ENCODE assay signal across 8 mouse cellular contexts in genomic region chr3:30995899-30996687, GRCm38 (mm10). TPM values are rescaled to one million over a fixed set of nuclear protein-coding genes. Genes with fewer than 3 reads are reported as not detected.
DNase-seq lines count a peak whose midpoint lies in the region; ATAC-seq and TF ChIP-seq lines count a peak whose summit lies in the region.

No protein-coding gene starts in this region.

- peak overlapping the region; percentile 74 for H3K9ac ChIP-seq in forebrain, embryonic 16.5 days (replicated peaks; ENCODE audit: low read depth, low read length)
- peak overlapping the region; percentile 81 for H3K9ac ChIP-seq in liver, embryonic 15.5 days

- ATAC-seq in forebrain, embryonic 16.5 days, result peak; percentile 66
- ATAC-seq in liver, embryonic 15.5 days (ENCODE audit: insufficient read depth), result peak; percentile 14

- H3K4me2 ChIP-seq in forebrain, embryonic 16.5 days (ENCODE audit: low read length), result peak overlapping the region; percentile 55
- H3K4me2 ChIP-seq in liver, embryonic 15.5 days, result peak overlapping the region; percentile 95

- peak overlapping the region; percentile 98 for H3K27ac ChIP-seq in heart, embryonic 10.5 days
- peak overlapping the region; percentile 72 for H3K27ac ChIP-seq in forebrain, embryonic 16.5 days (ENCODE audit: low read length)
- H3K27ac ChIP-seq in liver, embryonic 15.5 days (replicated peaks), result peak overlapping the region; percentile 56
- H3K27ac ChIP-seq in small intestine, adult 2 months (ENCODE audit: insufficient read depth, low read depth, low read length), result peak overlapping the region; percentile 60

- intact Hi-C loops in heart, postnatal 36 days (cut with DNase I), result loop anchor here (2.0 kb wide), 1 partner anchor 25 kb away; no protein-coding TSS in a partner anchor

- H3K27me3 ChIP-seq in heart, embryonic 10.5 days (ENCODE audit: insufficient read depth, poor library complexity, severe bottlenecking), result no peaks in the 10 kb centered on the region
- H3K27me3 ChIP-seq in forebrain, embryonic 16.5 days (replicated peaks; ENCODE audit: control insufficient read depth, insufficient read depth, low read length), result no peaks in the 10 kb centered on the region
- no peaks in the 10 kb centered on the region for H3K27me3 ChIP-seq in liver, embryonic 15.5 days
- H3K27me3 ChIP-seq in small intestine, adult 2 months (ENCODE audit: control insufficient read depth, insufficient read depth, low read length), result no peaks in the 10 kb centered on the region

- no peak for TF ChIP-seq CTCF in small intestine, adult 2 months (IDR thresholded peaks at IDR 0.05; ENCODE audit: extremely low read depth, insufficient read length, insufficient replicate concordance, low read depth, low read length)

- DNase-seq in heart, embryonic 10.5 days (ENCODE audit: low spot score), result no peak
- DNase-seq in heart, postnatal 36 days, result no peak
- peak; percentile 52 for DNase-seq in thymus, postnatal 0 days (ENCODE audit: low spot score)
- DNase-seq in thymus, postnatal 4 days, result no peak
- DNase-seq in adrenal gland, postnatal 25 days, result no peak

- no peaks in the 10 kb centered on the region for H3K9me3 ChIP-seq in heart, embryonic 10.5 days
- H3K9me3 ChIP-seq in forebrain, embryonic 16.5 days (ENCODE audit: control insufficient read depth, low read length), result no peaks in the 10 kb centered on the region
- no peaks in the 10 kb centered on the region for H3K9me3 ChIP-seq in liver, embryonic 15.5 days (replicated peaks)

- no peak; the same call in 1 of the 2 replicates for TF ChIP-seq POLR2A in small intestine, adult 2 months (IDR thresholded peaks at IDR 0.05; ENCODE audit: low read depth, low read length)

- H3K36me3 ChIP-seq in heart, embryonic 10.5 days, result no peaks in the 10 kb centered on the region
- H3K36me3 ChIP-seq in forebrain, embryonic 16.5 days (ENCODE audit: control insufficient read depth, insufficient read depth), result no peaks in the 10 kb centered on the region
- no peaks in the 10 kb centered on the region for H3K36me3 ChIP-seq in liver, embryonic 15.5 days (replicated peaks)
- H3K36me3 ChIP-seq in small intestine, adult 2 months (ENCODE audit: control insufficient read depth, insufficient read depth, low read length), result no peaks in the 10 kb centered on the region

- peak overlapping the region; percentile 97 for H3K4me3 ChIP-seq in heart, embryonic 10.5 days
- peak overlapping the region; percentile 61 for H3K4me3 ChIP-seq in forebrain, embryonic 16.5 days (replicated peaks; ENCODE audit: low read length)
- H3K4me3 ChIP-seq in liver, embryonic 15.5 days (replicated peaks), result peak overlapping the region; percentile 88
- peak overlapping the region; percentile 96 for H3K4me3 ChIP-seq in small intestine, adult 2 months (ENCODE audit: low read depth, low read length)

- H3K4me1 ChIP-seq in heart, embryonic 10.5 days, result peaks cover 24% of the 10 kb centered on the region
- peaks cover 15% of the 10 kb centered on the region for H3K4me1 ChIP-seq in forebrain, embryonic 16.5 days (replicated peaks; ENCODE audit: control insufficient read depth, insufficient read depth, low read length)
- peaks cover 39% of the 10 kb centered on the region for H3K4me1 ChIP-seq in liver, embryonic 15.5 days (replicated peaks)
- H3K4me1 ChIP-seq in small intestine, adult 2 months (ENCODE audit: control insufficient read depth, insufficient read depth, insufficient read length, low read length), result peaks cover 10% of the 10 kb centered on the region

- under 1% methylated on average over 49 of the region's 49 CpGs for WGBS in heart, embryonic 10.5 days
- WGBS in forebrain, embryonic 16.5 days, result under 1% methylated on average over 46 of the region's 49 CpGs
- WGBS in liver, embryonic 15.5 days (ENCODE audit: insufficient replicate concordance), result 1% methylated on average over 49 of the region's 49 CpGs
- WGBS in small intestine, adult 2 months, result under 1% methylated on average over 39 of the region's 49 CpGs

RNA-seq across cellular contexts. Expression of gene Prkci, which starts 0.5 kb away (rescaled TPM):
- 23.2 and 32.7 TPM in 2 replicates for polyA plus RNA-seq in heart, embryonic 10.5 days (2016; fragmentation: Nextera tagmentation; extraction: Ambion mirVana)
- 10 to 100 TPM; 12.4 to 12.5 TPM for total RNA-seq in heart, postnatal 36 days (2021)
- polyA plus RNA-seq in thymus, postnatal 0 days (2015; fragmentation: Nextera tagmentation; extraction: Ambion mirVana), result 15.0 and 15.9 TPM in 2 replicates
- 25.5 and 30.8 TPM in 2 replicates for polyA plus RNA-seq in forebrain, embryonic 16.5 days (2015; fragmentation: Nextera tagmentation; extraction: Ambion mirVana)
- 5.1 and 5.4 TPM in 2 replicates for polyA plus RNA-seq in liver, embryonic 15.5 days (2015; fragmentation: Nextera tagmentation; extraction: Ambion mirVana)
- polyA plus RNA-seq in small intestine, adult 2 months (2012; rRNA removed), result 4.9 and 7.0 TPM in 2 replicates
- 52.6 and 56.7 TPM in 2 replicates for total RNA-seq in adrenal gland, postnatal 25 days (2021)

RNA-seq across cellular contexts. Expression of gene Phc3, which starts 26.9 kb away (rescaled TPM):
- 4.7 and 5.3 TPM in 2 replicates for polyA plus RNA-seq in heart, embryonic 10.5 days (2016; fragmentation: Nextera tagmentation; extraction: Ambion mirVana)
- 10 to 100 TPM; 15.9 to 19.1 TPM for total RNA-seq in heart, postnatal 36 days (2021)
- polyA plus RNA-seq in thymus, postnatal 0 days (2015; fragmentation: Nextera tagmentation; extraction: Ambion mirVana), result 4.0 and 5.3 TPM in 2 replicates
- 7.5 and 8.5 TPM in 2 replicates for polyA plus RNA-seq in forebrain, embryonic 16.5 days (2015; fragmentation: Nextera tagmentation; extraction: Ambion mirVana)
- 1.8 TPM in 2 replicates for polyA plus RNA-seq in liver, embryonic 15.5 days (2015; fragmentation: Nextera tagmentation; extraction: Ambion mirVana)
- 13.0 and 21.8 TPM in 2 replicates for polyA plus RNA-seq in small intestine, adult 2 months (2012; rRNA removed)
- 41.1 and 44.8 TPM in 2 replicates for total RNA-seq in adrenal gland, postnatal 25 days (2021)
